Mouse (Mus musculus) myocyte (in vitro differentiated cells): ENCODE data around the gene Ceacam19. TPM values are rescaled to one million over a fixed set of nuclear protein-coding genes. Genes with fewer than 3 reads are reported as not detected.

Source experiments
- H3K27me3 ChIP-seq: one replicate; pipeline ENCODE4 v1.6.1; 2011; ENCODE audit not compliant: control insufficient read depth, insufficient read depth, insufficient read length
- H3K36me3 ChIP-seq: one replicate; pipeline ENCODE4 v1.6.1; 2011; ENCODE audit not compliant: control insufficient read depth, insufficient read depth
- H3K4me2 ChIP-seq: one replicate; pipeline ENCODE4 v1.6.1; 2011; ENCODE audit warnings: low read depth, control low read depth
- H3K4me3 ChIP-seq: one replicate; pipeline ENCODE4 v1.5.1; 2011; ENCODE audit warnings: mild to moderate bottlenecking, control low read depth, moderate library complexity
- H3K79me2 ChIP-seq: one replicate; pipeline ENCODE4 v1.6.1; 2011; ENCODE audit not compliant: control insufficient read depth, insufficient read depth
- H3ac ChIP-seq: one replicate; pipeline ENCODE4 v1.6.1; 2011; ENCODE audit not compliant: control insufficient read depth, insufficient read length
- CEBPB ChIP-seq: IDR thresholded peaks from 2 replicates; pipeline ENCODE4 v1.6.1; 2011; ENCODE audit warnings: mild to moderate bottlenecking, moderate library complexity; ENCODE audit not compliant: poor library complexity, insufficient read depth, severe bottlenecking
- E2F4 ChIP-seq: IDR thresholded peaks from one replicate; pipeline ENCODE4 v1.6.1; 2011; ENCODE audit warnings: mild to moderate bottlenecking, control low read depth, moderate library complexity; ENCODE audit not compliant: insufficient read depth
- MAX ChIP-seq: IDR thresholded peaks from one replicate; pipeline ENCODE4 v1.6.1; 2011; ENCODE audit warnings: low read depth, mild to moderate bottlenecking, control low read depth
- MYOD1 ChIP-seq, 3 experiments: IDR thresholded peaks; one replicate each; pipeline ENCODE4 v1.6.1; 2011; ENCODE audit warnings: control low read depth in 2 of 3, low read depth in 2 of 3, mild to moderate bottlenecking in 2 of 3, moderate library complexity in 1 of 3; ENCODE audit not compliant: insufficient read length in 2 of 3, control insufficient read depth in 1 of 3
- MYOG ChIP-seq, 3 experiments: IDR thresholded peaks; one replicate each; pipeline ENCODE4 v1.6.1; 2011; ENCODE audit warnings: control low read depth in 2 of 3, low read depth in 2 of 3, mild to moderate bottlenecking in 2 of 3; ENCODE audit not compliant: insufficient read length in 2 of 3, control insufficient read depth in 1 of 3, insufficient read depth in 1 of 3
- POLR2A ChIP-seq: IDR thresholded peaks from one replicate; pipeline ENCODE4 v1.6.1; 2011; ENCODE audit warnings: low read depth, mild to moderate bottlenecking, control low read depth, moderate library complexity; ENCODE audit not compliant: insufficient read length
- POLR2AphosphoS2 ChIP-seq: IDR thresholded peaks from one replicate; pipeline ENCODE4 v1.6.1; 2011; ENCODE audit warnings: low read depth, control low read depth; ENCODE audit not compliant: insufficient read length
- REST ChIP-seq: IDR thresholded peaks from one replicate; pipeline ENCODE4 v1.6.1; 2011; ENCODE audit warnings: mild to moderate bottlenecking, control low read depth, moderate library complexity; ENCODE audit not compliant: insufficient read depth, insufficient read length
- SRF ChIP-seq: IDR thresholded peaks from one replicate; pipeline ENCODE4 v1.6.1; 2011; ENCODE audit warnings: low read depth; ENCODE audit not compliant: control insufficient read depth, insufficient read length
- TCF12 ChIP-seq: IDR thresholded peaks from one replicate; pipeline ENCODE4 v1.6.1; 2011; ENCODE audit warnings: mild to moderate bottlenecking, control low read depth; ENCODE audit not compliant: poor library complexity, insufficient read depth, severe bottlenecking
- TCF3 ChIP-seq: IDR thresholded peaks from one replicate; pipeline ENCODE4 v1.6.1; 2011; ENCODE audit warnings: low read depth, control low read depth; ENCODE audit not compliant: insufficient read length
- USF1 ChIP-seq: IDR thresholded peaks from one replicate; pipeline ENCODE4 v1.6.1; 2011; ENCODE audit warnings: low read depth, mild to moderate bottlenecking, control low read depth, moderate library complexity
- polyA plus RNA-seq: library from polyadenylated mRNA; unstranded; fragments of >200 nt; fragmentation: generic; extraction: Trizol; gene quantifications from one replicate; pipeline ENCODE4 v1.2.1, GENCODE M21; 2012; ENCODE audit warnings: missing spikeins

The Ceacam19 gene
- polyA plus RNA-seq, 1 experiment = 0.01 TPM

DNA sequence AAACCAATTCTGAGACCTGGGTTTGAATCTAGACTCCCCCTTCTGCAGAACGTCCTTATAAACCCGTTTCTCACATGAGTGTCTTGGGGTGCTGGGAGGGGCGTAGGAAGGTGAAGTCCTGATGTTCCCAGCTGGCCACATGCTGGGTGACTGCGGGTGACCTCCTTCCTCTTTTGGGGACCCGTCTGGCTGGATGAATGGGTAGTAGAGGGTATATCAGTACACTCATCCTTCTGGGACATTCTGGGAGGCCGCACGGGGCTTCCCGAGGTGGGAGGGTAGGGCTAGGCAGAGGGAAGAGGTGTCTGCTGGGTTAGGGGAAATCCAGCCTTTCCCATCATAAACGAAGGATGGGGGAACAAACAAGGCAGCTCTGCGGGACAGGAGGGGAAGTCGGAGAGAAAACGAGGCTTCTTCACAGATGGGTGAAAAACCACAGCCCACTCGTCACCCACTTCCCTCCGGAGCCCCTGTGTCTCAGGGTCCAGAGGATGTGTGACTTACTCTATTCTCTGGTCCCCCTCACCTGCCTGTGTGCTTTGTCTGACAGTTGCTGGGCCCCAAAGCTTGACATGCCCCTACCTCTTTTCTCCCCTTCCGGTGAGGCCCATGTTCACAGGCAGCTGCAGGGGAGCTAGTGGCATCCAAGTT, 43.1 kb downstream of the Ceacam19 start:
- H3K4me3 ChIP-seq = no peak overlapping the region
- no peaks in the 10 kb centered on the region for H3K27me3 ChIP-seq
- no peak overlapping the region for H3K4me2 ChIP-seq
- no peak overlapping the region for H3ac ChIP-seq
- TF ChIP-seq MYOD1 (IDR thresholded peaks at IDR 0.05; ENCODE audit: control insufficient read depth in 1 of 3, insufficient read length in 2 of 3, low read depth in 2 of 3) = no peak
- no peak for TF ChIP-seq TCF3
- TF ChIP-seq MYOG (IDR thresholded peaks at IDR 0.05; ENCODE audit: control insufficient read depth in 1 of 3, insufficient read depth in 1 of 3, insufficient read length in 2 of 3, low read depth in 2 of 3) = no peak
- no peak for TF ChIP-seq MAX
- TF ChIP-seq REST = no peak
- no peak for TF ChIP-seq POLR2AphosphoS2
- no peak for TF ChIP-seq TCF12
- TF ChIP-seq USF1 = no peak
- no peak for TF ChIP-seq CEBPB
- no peak for TF ChIP-seq POLR2A
- no peak for TF ChIP-seq E2F4
- TF ChIP-seq SRF = no peak
- H3K36me3 ChIP-seq = no peaks in the 10 kb centered on the region
- no peaks in the 10 kb centered on the region for H3K79me2 ChIP-seq

DNA sequence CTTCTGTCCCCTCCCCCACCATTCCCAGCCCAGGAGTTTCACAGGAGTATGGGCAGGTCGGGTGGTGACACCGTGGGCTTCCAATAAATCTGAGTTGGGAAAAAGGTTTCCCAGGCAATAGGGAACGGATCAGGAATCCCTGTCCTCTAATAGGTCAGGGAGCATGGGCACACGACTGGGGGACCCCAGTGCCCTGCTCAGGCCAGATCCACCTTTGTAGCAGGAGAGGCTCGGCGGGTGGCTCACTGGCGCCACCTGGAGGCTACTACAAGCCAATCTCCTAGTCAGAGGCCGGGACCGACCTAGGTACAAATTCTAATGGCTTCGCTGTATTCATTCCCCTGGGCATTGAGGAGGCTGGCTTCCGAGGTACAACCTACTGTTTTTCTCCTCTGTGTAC, 44.2 kb downstream of the Ceacam19 start:
- Histone ChIP-seq H3K4me2 (no peak overlapping the region), H3K79me2 (no peaks in the 10 kb centered on the region), H3K4me3 (no peak overlapping the region), H3K27me3 (no peaks in the 10 kb centered on the region), H3K36me3 (no peaks in the 10 kb centered on the region), H3ac (no peak overlapping the region)
- TF ChIP-seq USF1 (no peak), POLR2A (no peak), MAX (no peak), CEBPB (no peak), MYOD1 (IDR thresholded peaks at IDR 0.05; ENCODE audit: control insufficient read depth in 1 of 3, insufficient read length in 2 of 3, low read depth in 2 of 3) (no peak), REST (no peak), POLR2AphosphoS2 (no peak), TCF3 (no peak), E2F4 (no peak), TCF12 (no peak), MYOG (IDR thresholded peaks at IDR 0.05; ENCODE audit: control insufficient read depth in 1 of 3, insufficient read depth in 1 of 3, insufficient read length in 2 of 3, low read depth in 2 of 3) (no peak), SRF (no peak)

GRCm38 (mm10) chr7:19842885-19843504, 44.8 kb downstream of the Ceacam19 start:
- no peak overlapping the region for H3K4me3 ChIP-seq
- TF ChIP-seq CEBPB (no peak), E2F4 (no peak), MAX (no peak), MYOG (IDR thresholded peaks at IDR 0.05; ENCODE audit: control insufficient read depth in 1 of 3, insufficient read depth in 1 of 3, insufficient read length in 2 of 3, low read depth in 2 of 3) (no peak), SRF (no peak), USF1 (no peak), TCF3 (no peak), POLR2AphosphoS2 (no peak), REST (no peak), MYOD1 (IDR thresholded peaks at IDR 0.05; ENCODE audit: control insufficient read depth in 1 of 3, insufficient read length in 2 of 3, low read depth in 2 of 3) (no peak), POLR2A (no peak), TCF12 (no peak)
- no peaks in the 10 kb centered on the region for H3K79me2 ChIP-seq
- H3K27me3 ChIP-seq = no peaks in the 10 kb centered on the region
- no peaks in the 10 kb centered on the region for H3K36me3 ChIP-seq
- H3ac ChIP-seq = no peak overlapping the region
- no peak overlapping the region for H3K4me2 ChIP-seq

- H3K79me2 ChIP-seq = no peaks in the 10 kb centered on the region
- H3K4me2 ChIP-seq = no peak overlapping the region
- H3K36me3 ChIP-seq = no peaks in the 10 kb centered on the region
- H3K4me3 ChIP-seq = no peak overlapping the region
- TF ChIP-seq POLR2A (no peak), MYOG (IDR thresholded peaks at IDR 0.05; ENCODE audit: control insufficient read depth in 1 of 3, insufficient read depth in 1 of 3, insufficient read length in 2 of 3, low read depth in 2 of 3) (no peak), USF1 (no peak), SRF (no peak), POLR2AphosphoS2 (no peak), MYOD1 (IDR thresholded peaks at IDR 0.05; ENCODE audit: control insufficient read depth in 1 of 3, insufficient read length in 2 of 3, low read depth in 2 of 3) (no peak), REST (no peak), CEBPB (no peak), TCF12 (no peak), E2F4 (no peak), TCF3 (no peak), MAX (no peak)
- no peak overlapping the region for H3ac ChIP-seq
- H3K27me3 ChIP-seq = no peaks in the 10 kb centered on the region
These were observed 45.9 kb downstream of the Ceacam19 start for GRCm38 (mm10) chr7:19841686-19842413.
